Mouse (Mus musculus) hindbrain, embryonic 11.5 days (tissue): ENCODE measurements around the gene Dpm2. TPM values are rescaled to one million over a fixed set of nuclear protein-coding genes. Genes with fewer than 3 reads are reported as not detected.

Experiments used
- ATAC-seq: fragments of 200-750 bp; cut with Nextera tagmentation; 2 replicates; pipeline ENCODE4 v1.8.0; 2017; ENCODE audit warnings: mild to moderate bottlenecking, moderate TSS enrichment, moderate library complexity; ENCODE audit not compliant: low FRiP score
- DNase-seq: peaks from one replicate; pipeline ENCODE4 v3.0.0-alpha.2; 2015; ENCODE audit warnings: low spot score
- H3K27ac ChIP-seq: fragments of 300-500 bp; sonication (generic); 2 replicates; pipeline ENCODE4 v1.5.1; 2014; ENCODE audit warnings: mild to moderate bottlenecking, low read depth, low read length
- H3K27me3 ChIP-seq: fragments of 300-500 bp; sonication (generic); 2 replicates; pipeline ENCODE4 v1.6.1; 2014; ENCODE audit warnings: mild to moderate bottlenecking, low read length, moderate library complexity, mixed read lengths; ENCODE audit not compliant: control insufficient read depth, insufficient read depth
- H3K36me3 ChIP-seq: fragments of 300-500 bp; sonication (generic); 2 replicates; pipeline ENCODE4 v1.6.1; 2014; ENCODE audit warnings: mild to moderate bottlenecking, low read length, moderate library complexity, mixed read lengths; ENCODE audit not compliant: control insufficient read depth, insufficient read depth
- H3K4me1 ChIP-seq: fragments of 300-500 bp; sonication (generic); replicated peaks from 2 replicates; pipeline ENCODE4 v1.6.1; 2014; ENCODE audit warnings: low read length, mixed read lengths; ENCODE audit not compliant: control insufficient read depth, insufficient read depth
- H3K4me2 ChIP-seq: fragments of 300-500 bp; sonication (generic); replicated peaks from 2 replicates; pipeline ENCODE4 v1.6.1; 2014; ENCODE audit warnings: mild to moderate bottlenecking, low read depth, low read length
- H3K4me3 ChIP-seq: fragments of 300-500 bp; sonication (generic); 2 replicates; pipeline ENCODE4 v1.5.1; 2014; ENCODE audit warnings: low read depth, low read length
- H3K9ac ChIP-seq: fragments of 300-500 bp; sonication (generic); 2 replicates; pipeline ENCODE4 v1.6.1; 2014; ENCODE audit warnings: low read depth, low read length
- H3K9me3 ChIP-seq: fragments of 300-500 bp; sonication (generic); 2 replicates; pipeline ENCODE4 v1.6.1; 2016; ENCODE audit warnings: low read length; ENCODE audit not compliant: control insufficient read depth
- WGBS: fragments of 180-500 bp; shearing (Covaris S2); extraction: QIAGEN DNeasy Blood & Tissue Kit; methylation state at CpG from one replicate; pipeline ENCODE4 v1.1.7; 2014; 5-methylcytosine and 5-hydroxymethylcytosine counted together
- polyA plus RNA-seq: library from polyadenylated mRNA; unstranded; fragments of >200 nt; fragmentation: Nextera tagmentation; extraction: Ambion mirVana; gene quantifications from 2 replicates; pipeline ENCODE4 v1.2.1, GENCODE M21; 2014

The Dpm2 gene
- polyA plus RNA-seq, 1 experiment from 2014 or later = 125 TPM

- ATAC-seq (no peak), DNase-seq (no peak)
- H3K4me2 ChIP-seq = no peak overlapping the region
- no peak overlapping the region for H3K9ac ChIP-seq
- no peak overlapping the region for H3K4me3 ChIP-seq
- no peaks in the 10 kb centered on the region for H3K9me3 ChIP-seq
- no peaks in the 10 kb centered on the region for H3K27me3 ChIP-seq
- 88% methylated on average over 7 of the region's 7 CpGs for WGBS
- H3K27ac ChIP-seq = no peak overlapping the region
- H3K4me1 ChIP-seq = peaks cover 8% of the 10 kb centered on the region
- no peaks in the 10 kb centered on the region for H3K36me3 ChIP-seq
These were observed 17.0 kb upstream of the Dpm2 start for GRCm38 (mm10) chr2:32553592-32554148.

- WGBS = 46% methylated on average over 4 of the region's 4 CpGs
- no peaks in the 10 kb centered on the region for H3K27me3 ChIP-seq
- H3K9me3 ChIP-seq = no peaks in the 10 kb centered on the region
- H3K4me3 ChIP-seq = no peak overlapping the region
- no peak overlapping the region for H3K9ac ChIP-seq
- H3K36me3 ChIP-seq = no peaks in the 10 kb centered on the region
- no peak overlapping the region for H3K4me2 ChIP-seq
- ATAC-seq = no peak
- peak overlapping the region; percentile 30; the same call in 1 of the 2 replicates for H3K27ac ChIP-seq
- H3K4me1 ChIP-seq = peaks cover 20% of the 10 kb centered on the region
- DNase-seq = no peak
These were observed 15.2 kb upstream of the Dpm2 start for GRCm38 (mm10) chr2:32555484-32555883.

DNA sequence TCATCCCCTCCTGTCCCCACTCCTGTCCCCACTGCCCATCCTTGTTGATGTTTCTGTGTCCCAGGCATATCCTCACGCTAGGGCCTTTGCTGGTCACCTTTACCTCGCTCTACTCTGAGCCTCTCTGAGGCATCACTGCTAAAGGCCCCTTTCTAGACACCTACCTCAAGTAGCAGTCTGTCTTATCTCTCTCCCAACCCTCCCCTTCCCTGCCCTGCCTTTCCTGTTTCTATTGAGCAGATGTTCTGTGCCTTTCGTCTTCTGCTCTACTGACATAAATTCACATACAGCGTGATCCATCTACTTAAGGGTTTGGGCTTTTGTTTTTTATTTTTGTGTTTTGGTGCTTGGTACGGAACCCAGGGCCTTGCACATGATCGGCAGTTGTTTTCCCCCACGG lies 14.6 kb upstream of the Dpm2 start:
- ATAC-seq = no peak
- Histone ChIP-seq H3K9me3 (no peaks in the 10 kb centered on the region), H3K36me3 (no peaks in the 10 kb centered on the region), H3K27me3 (no peaks in the 10 kb centered on the region), H3K9ac (no peak overlapping the region), H3K4me1 (peaks cover 21% of the 10 kb centered on the region), H3K4me3 (no peak overlapping the region), H3K27ac (peak overlapping the region; percentile 30; the same call in 1 of the 2 replicates), H3K4me2 (no peak overlapping the region)
- WGBS = 81% methylated on average over 7 of the region's 7 CpGs
- no peak for DNase-seq

DNA sequence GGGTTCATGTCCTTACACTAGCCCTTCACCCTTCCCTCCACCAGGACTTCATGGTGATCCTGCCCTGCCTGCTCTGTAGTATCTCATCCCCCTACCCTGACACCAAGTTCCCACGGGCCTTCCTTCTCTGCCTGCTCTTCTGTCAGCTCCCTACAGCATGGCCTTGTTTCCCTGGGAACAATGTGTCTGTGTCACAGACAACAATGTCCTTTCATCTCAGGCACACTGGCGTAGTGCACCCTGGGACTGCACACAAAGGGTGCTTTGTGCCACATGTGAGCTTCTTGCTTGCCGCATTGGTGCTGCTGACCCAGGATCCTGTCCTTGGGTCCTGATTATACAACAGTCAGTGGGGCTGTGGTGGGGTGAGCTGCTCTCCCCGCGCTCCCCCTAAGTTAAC lies 11.1 kb upstream of the Dpm2 start:
- WGBS = 17% methylated on average over 5 of the region's 5 CpGs
- peak; percentile 79 for DNase-seq
- Histone ChIP-seq H3K27ac (peak overlapping the region; percentile 81), H3K4me2 (0 out of 2 replicates have a peak overlapping the region, but pooled peaks have one; percentile 1), H3K9me3 (no peaks in the 10 kb centered on the region), H3K36me3 (0 out of 2 replicates have a peak, but pooled peaks cover 2% of the 10 kb centered on the region), H3K27me3 (no peaks in the 10 kb centered on the region), H3K4me3 (no peak overlapping the region), H3K9ac (peak overlapping the region; percentile 16; the same call in 1 of the 2 replicates), H3K4me1 (peaks cover 21% of the 10 kb centered on the region)
- ATAC-seq = peak; percentile 91

- no peak for ATAC-seq
- DNase-seq = peak; percentile 83
These were observed 4.1 kb upstream of the Dpm2 start for GRCm38 (mm10) chr2:32566536-32567063.

DNA sequence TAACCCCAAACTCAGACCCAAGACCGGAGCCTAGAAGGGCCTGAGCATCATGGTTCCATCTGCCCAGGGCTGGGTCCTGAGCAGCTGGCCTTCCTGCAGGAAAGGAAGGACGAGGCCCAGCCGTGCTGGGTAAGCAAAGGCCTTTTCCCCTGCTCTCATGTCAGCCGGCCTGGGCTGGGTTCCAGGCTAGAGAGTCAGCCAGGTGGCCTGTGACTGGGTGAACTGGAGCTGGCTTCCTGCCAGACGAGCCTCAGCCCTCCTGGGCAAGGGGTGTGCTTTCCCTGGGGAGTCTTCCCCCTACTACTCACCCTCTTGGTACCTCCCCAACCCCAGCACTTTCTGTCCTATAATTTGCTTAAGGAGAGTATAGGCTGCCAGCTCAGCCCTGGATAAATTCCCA lies 2.5 kb upstream of the Dpm2 start:
- WGBS = 83% methylated on average over 5 of the region's 5 CpGs
- Histone ChIP-seq H3K27ac (no peak overlapping the region), H3K4me3 (no peak overlapping the region), H3K9ac (no peak overlapping the region), H3K4me1 (no peaks in the 10 kb centered on the region), H3K36me3 (0 out of 2 replicates have a peak, but pooled peaks cover 5% of the 10 kb centered on the region), H3K4me2 (no peak overlapping the region), H3K27me3 (no peaks in the 10 kb centered on the region), H3K9me3 (no peaks in the 10 kb centered on the region)
- DNase-seq (no peak), ATAC-seq (no peak)

More at GRCm38 (mm10) chr2:32566536-32567063, 4.1 kb upstream of the Dpm2 start:
- H3K9me3 ChIP-seq = no peaks in the 10 kb centered on the region
- WGBS = 42% methylated on average over 4 of the region's 4 CpGs
- H3K4me3 ChIP-seq = no peak overlapping the region
- H3K27me3 ChIP-seq = no peaks in the 10 kb centered on the region
- no peak overlapping the region for H3K4me2 ChIP-seq
- H3K27ac ChIP-seq = no peak overlapping the region
- H3K4me1 ChIP-seq = no peaks in the 10 kb centered on the region
- H3K36me3 ChIP-seq = 0 out of 2 replicates have a peak, but pooled peaks cover 5% of the 10 kb centered on the region
- H3K9ac ChIP-seq = no peak overlapping the region

DNA sequence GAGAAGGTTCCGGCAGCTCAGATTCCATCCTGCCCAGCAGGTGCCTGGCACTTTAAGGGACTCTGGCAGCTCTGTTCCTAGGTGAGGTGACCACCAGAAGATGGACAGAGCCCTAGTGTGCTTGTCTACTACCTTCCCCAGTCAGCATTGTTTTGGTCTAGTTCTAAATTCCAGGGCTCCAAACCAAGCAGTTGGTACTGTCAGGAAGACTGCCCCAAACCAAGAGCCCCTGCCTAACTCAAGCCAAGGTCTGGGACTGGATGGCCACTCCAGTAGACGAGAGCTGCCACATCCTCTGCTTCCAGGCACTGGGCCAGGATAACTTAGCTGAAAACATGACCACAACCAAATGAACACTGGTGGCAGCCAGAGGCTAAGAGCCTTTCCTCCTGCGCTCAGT lies 1.7 kb upstream of the Dpm2 start:
- Histone ChIP-seq H3K9me3 (no peaks in the 10 kb centered on the region), H3K36me3 (0 out of 2 replicates have a peak, but pooled peaks cover 5% of the 10 kb centered on the region), H3K9ac (no peak overlapping the region), H3K4me2 (no peak overlapping the region), H3K27ac (no peak overlapping the region), H3K4me3 (no peak overlapping the region), H3K27me3 (no peaks in the 10 kb centered on the region), H3K4me1 (no peaks in the 10 kb centered on the region)
- ATAC-seq (no peak), DNase-seq (no peak)
- WGBS = 91% methylated on average over 3 of the region's 3 CpGs

- Histone ChIP-seq H3K27ac (no peak overlapping the region), H3K27me3 (no peaks in the 10 kb centered on the region), H3K36me3 (no peaks in the 10 kb centered on the region), H3K9ac (no peak overlapping the region), H3K9me3 (no peaks in the 10 kb centered on the region), H3K4me1 (no peaks in the 10 kb centered on the region), H3K4me3 (no peak overlapping the region), H3K4me2 (no peak overlapping the region)
- WGBS = 91% methylated on average over 11 of the region's 11 CpGs
- DNase-seq (no peak), ATAC-seq (no peak)
These were observed 1.5 kb downstream of the Dpm2 start for GRCm38 (mm10) chr2:32572196-32572595.

DNA sequence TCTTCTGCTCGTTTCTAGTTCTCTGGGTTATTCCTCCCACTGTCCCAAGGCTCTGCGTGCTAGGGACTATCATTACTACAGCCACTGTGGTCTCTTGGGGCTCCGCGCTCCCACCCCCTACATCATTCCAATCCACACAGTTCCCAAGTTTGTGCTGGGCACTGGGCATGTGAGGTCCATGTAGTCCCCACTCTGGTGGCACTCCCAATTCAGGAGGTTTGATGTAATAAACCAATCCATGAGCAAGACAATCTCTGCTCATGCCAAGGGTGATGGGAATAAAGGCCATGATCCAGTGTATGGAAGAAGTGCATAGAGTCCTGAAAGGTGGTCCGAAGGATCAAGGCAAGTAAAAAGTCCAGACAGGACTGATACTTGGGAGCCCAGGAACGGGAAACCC lies 3.8 kb downstream of the Dpm2 start, which contains the start of gene Pip5kl1:
Gene Pip5kl1, plus strand, starts transcription at position 301 of the 400 bp plus-strand sequence.
- no peak for ATAC-seq
- H3K4me3 ChIP-seq = peak within 1 kb of the TSS; percentile 52
- no peaks in the 10 kb centered on the region for H3K9me3 ChIP-seq
- no peak for DNase-seq
- H3K9ac ChIP-seq = peak within 1 kb of the TSS; percentile 61
- no peaks in the 10 kb centered on the region for H3K4me1 ChIP-seq
- H3K4me2 ChIP-seq = peak within 1 kb of the TSS; percentile 98
- H3K36me3 ChIP-seq = no peaks in the 10 kb centered on the region
- WGBS = 82% methylated on average over 6 of the region's 6 CpGs
- H3K27ac ChIP-seq = no peak within 1 kb of the TSS
- no peaks in the 10 kb centered on the region; the same call in 1 of the 2 replicates for H3K27me3 ChIP-seq
